Mouse (Mus musculus): ENCODE measurements at regions not wholly inside any gene's neighbourhood (a gene's known extent, or its start where the extent isn't known, plus 50 kb on each side); places are given as distances from the start of the nearest gene placed in this dataset.

GRCm38 (mm10) chr6:66052386-66052785 is 100.0 kb downstream of the 4930544G11Rik start:
- TF ChIP-seq CTCF (IDR thresholded peaks at IDR 0.05; ENCODE audit: borderline replicate concordance, insufficient read depth, low read depth, low read length) (no peak), POLR2A (IDR thresholded peaks at IDR 0.05; ENCODE audit: borderline replicate concordance, insufficient read depth, low read length) (no peak)
